8 mouse cellular contexts compared by ENCODE assay signal in the genomic region with DNA sequence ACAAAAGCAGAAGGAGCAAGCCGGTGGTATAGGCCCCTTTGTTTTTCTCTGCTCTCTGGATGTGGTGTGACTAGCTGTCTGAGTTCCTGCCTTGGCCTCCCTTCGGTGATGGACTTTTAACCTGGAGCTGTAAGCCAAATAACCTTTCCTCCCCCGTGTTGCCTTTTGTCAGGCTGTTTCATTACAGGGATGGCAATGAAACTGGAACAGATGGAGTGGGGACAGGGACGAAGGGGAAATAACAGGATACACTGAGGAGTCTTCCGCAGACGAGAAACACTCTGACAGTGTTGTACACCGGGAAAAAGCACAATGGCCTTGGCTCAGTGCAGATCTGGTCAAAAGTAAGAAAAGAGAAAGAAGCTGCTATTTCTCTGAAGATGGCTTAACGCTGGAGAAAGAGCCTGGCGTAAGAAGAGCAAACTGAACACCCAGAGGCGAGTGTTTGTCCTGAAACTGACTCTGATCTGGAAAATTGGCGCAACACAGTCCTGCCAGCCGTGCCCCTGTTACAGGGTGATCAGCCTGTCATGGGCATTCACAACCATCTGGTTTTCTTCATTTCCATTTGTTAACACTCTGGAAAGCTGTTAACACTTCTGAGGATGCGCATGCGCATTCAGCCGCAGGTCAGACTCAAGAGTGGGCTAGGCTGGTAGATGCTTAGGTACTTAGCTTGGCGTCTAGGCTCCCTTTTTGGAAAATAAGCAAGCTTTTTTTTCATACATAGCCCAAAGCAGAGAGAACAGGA.
DNase-seq lines count a peak whose midpoint lies in the region; ATAC-seq and TF ChIP-seq lines count a peak whose summit lies in the region.
"Had no signal": no experiment of that assay in that cellular context is flagged by ENCODE, and none has a peak within 500 bp of the region (broad histone marks: within the 10 kb centered on the region; RNA-seq: fewer than 3 reads in every experiment).

No protein-coding gene starts in this region.

- no peaks in the 10 kb centered on the region for H3K27me3 ChIP-seq in hindbrain, embryonic 15.5 days
- no peaks in the 10 kb centered on the region for H3K27me3 ChIP-seq in hindbrain, embryonic 13.5 days
- no peaks in the 10 kb centered on the region for H3K27me3 ChIP-seq in cerebellum, adult 2 months (ENCODE audit: control insufficient read depth, insufficient read depth, low read length)

- no peak for ATAC-seq in hindbrain, embryonic 15.5 days (ENCODE audit: low FRiP score, low read depth)
- no peak for ATAC-seq in hindbrain, embryonic 13.5 days (ENCODE audit: low FRiP score)

- H3K4me1 ChIP-seq in hindbrain, embryonic 15.5 days (replicated peaks): peaks cover 7% of the 10 kb centered on the region
- peaks cover 7% of the 10 kb centered on the region for H3K4me1 ChIP-seq in hindbrain, embryonic 13.5 days (replicated peaks)
- no peaks in the 10 kb centered on the region; the same call in none of the 2 replicates for H3K4me1 ChIP-seq in cerebellum, adult 2 months (ENCODE audit: control insufficient read depth, insufficient read depth, low read length)

- H3K4me2 ChIP-seq in hindbrain, embryonic 15.5 days: no peak overlapping the region
- H3K4me2 ChIP-seq in hindbrain, embryonic 13.5 days: no peak overlapping the region

- TF ChIP-seq CTCF in cerebellum, adult 2 months (IDR thresholded peaks at IDR 0.05; ENCODE audit: borderline replicate concordance, insufficient read depth, low read depth, low read length): no peak

- H3K9me3 ChIP-seq in hindbrain, embryonic 15.5 days: no peaks in the 10 kb centered on the region
- H3K9me3 ChIP-seq in hindbrain, embryonic 13.5 days: no peaks in the 10 kb centered on the region

- 0 out of 2 replicates have a peak overlapping the region, but pooled peaks have one; percentile 48 for H3K27ac ChIP-seq in hindbrain, embryonic 15.5 days (replicated peaks)
- H3K27ac ChIP-seq in hindbrain, embryonic 13.5 days: no peak overlapping the region
- H3K27ac ChIP-seq in cerebellum, adult 2 months (ENCODE audit: insufficient read depth, low read length): no peak overlapping the region
- H3K27ac ChIP-seq: liver, embryonic 14.5 days had no signal

- WGBS in hindbrain, embryonic 15.5 days: 65% methylated on average over 16 of the region's 16 CpGs
- 67% methylated on average over 16 of the region's 16 CpGs for WGBS in hindbrain, embryonic 13.5 days
- 12% methylated on average over 16 of the region's 16 CpGs for WGBS in cerebellum, adult 2 months

- peak; percentile 54 for DNase-seq in brain, adult 2 months (ENCODE audit: low read depth, low spot score)
- DNase-seq in cerebellum, adult 2 months: peak; percentile 6 to 20
- DNase-seq in kidney, adult 9 months: peak; percentile 69
- no peak for DNase-seq in left cerebral cortex, adult 18-20 months (ENCODE audit: low spot score in 2 of 2)
- no peak for DNase-seq in natural killer cell, adult 2 months (ENCODE audit: low spot score in 2 of 2)

- H3K4me3 ChIP-seq in hindbrain, embryonic 15.5 days: no peak overlapping the region
- no peak overlapping the region for H3K4me3 ChIP-seq in hindbrain, embryonic 13.5 days
- no peak overlapping the region for H3K4me3 ChIP-seq in cerebellum, adult 2 months (replicated peaks; ENCODE audit: insufficient read depth, low read depth, low read length)

- no peak for TF ChIP-seq POLR2A in cerebellum, adult 2 months (IDR thresholded peaks at IDR 0.05; ENCODE audit: borderline replicate concordance, insufficient read depth, low read length)

- no peaks in the 10 kb centered on the region for H3K36me3 ChIP-seq in hindbrain, embryonic 15.5 days
- H3K36me3 ChIP-seq in hindbrain, embryonic 13.5 days: no peaks in the 10 kb centered on the region

- H3K9ac ChIP-seq in hindbrain, embryonic 15.5 days: no peak overlapping the region
- no peak overlapping the region for H3K9ac ChIP-seq in hindbrain, embryonic 13.5 days
- H3K9ac ChIP-seq: liver, embryonic 14.5 days had no signal

Comparison
In these comparisons a context has a peak if more than half of its experiments do, and no peak if none do; other contexts are left out.
1. DNase-seq: peak in brain, adult 2 months (single experiment), cerebellum, adult 2 months (2 of 2) and kidney, adult 9 months (single experiment); none in left cerebral cortex, adult 18-20 months (0 of 2) and natural killer cell, adult 2 months (0 of 2).